Mouse (Mus musculus) WW6 (cell line): Measurements from ENCODE around the gene Smoc1.

Source experiments
- DNase-seq: peaks from one replicate; pipeline ENCODE4 v3.0.0-alpha.2; 2013; ENCODE audit warnings: low read depth, low spot score

The Smoc1 gene

DNA sequence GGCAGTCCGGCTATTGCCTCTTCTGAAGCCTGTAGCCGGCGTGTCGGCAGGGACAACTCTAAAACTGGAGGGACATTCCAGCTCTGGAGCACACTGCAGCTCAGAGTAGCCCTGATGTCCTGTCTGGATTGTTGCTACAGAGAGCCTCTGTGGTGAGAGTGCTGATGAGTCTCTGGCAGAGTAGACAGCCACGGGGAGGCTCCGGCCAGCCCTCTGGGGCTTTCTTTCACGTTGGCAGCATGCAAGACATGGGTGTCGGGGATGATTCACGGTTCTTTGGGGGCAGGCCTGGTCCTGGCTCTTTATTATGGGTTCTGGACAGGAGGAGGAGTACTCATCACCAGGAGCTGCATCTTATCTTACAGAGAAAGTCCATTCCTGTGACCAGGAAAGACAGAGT lies 140.5 kb downstream of the Smoc1 start:
- no peak for DNase-seq

DNA sequence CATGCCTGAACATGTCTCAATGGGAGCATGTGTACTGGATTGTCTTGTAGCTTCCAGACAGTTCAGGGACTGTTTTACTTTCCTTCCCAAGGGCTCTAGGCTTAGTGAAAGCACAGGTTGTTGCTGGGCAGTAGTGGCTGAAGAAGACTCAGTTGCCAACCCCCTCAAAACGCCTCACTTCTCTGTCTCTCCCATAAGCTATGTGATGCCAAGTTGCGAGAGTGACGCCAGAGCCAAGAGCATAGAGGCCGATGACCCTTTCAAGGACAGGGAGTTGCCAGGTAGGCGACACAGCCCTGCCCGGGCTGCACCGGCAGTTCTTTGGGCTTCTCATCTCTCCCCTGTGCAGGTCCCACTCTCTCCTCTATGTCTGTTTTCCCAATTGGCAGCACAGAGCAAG lies 141.4 kb downstream of the Smoc1 start:
- DNase-seq: no peak

DNA sequence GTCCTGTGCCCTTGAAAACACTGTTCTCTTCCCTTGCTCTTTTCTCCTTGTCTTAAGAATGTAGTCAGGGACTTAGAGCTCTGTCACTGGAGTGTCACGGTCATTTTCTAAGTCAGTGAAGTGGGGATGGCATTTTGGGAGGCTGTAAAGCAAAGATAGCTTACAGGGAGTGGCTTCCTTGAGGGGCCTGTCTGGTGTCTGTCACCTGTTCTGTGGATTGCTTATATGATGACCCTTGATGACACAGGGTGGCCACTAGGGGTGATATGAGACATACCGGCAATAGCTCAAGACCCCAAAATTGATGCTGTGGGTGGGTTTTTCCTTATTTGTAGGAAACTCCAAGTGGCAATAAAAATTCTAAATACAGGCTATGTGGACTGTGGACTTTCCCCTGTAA lies 141.9 kb downstream of the Smoc1 start:
- no peak for DNase-seq

DNA sequence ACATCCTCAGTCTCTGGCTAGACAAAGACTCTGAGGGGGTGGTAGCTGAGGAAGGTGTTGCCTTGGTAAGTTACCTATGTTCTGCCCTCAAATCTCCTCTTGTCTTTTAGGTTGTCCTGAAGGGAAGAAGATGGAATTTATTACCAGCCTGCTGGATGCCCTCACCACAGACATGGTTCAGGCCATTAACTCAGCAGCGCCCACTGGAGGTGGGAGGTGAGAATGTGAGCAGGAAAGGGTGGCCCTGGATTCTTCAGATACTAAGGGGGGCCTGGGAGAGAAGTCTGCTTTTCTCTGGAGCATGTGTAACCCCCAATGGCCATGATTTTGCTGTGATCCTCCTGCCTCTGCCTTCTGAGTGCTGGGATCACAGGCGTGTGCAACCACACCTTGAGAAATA lies 143.5 kb downstream of the Smoc1 start:
- DNase-seq: no peak

DNA sequence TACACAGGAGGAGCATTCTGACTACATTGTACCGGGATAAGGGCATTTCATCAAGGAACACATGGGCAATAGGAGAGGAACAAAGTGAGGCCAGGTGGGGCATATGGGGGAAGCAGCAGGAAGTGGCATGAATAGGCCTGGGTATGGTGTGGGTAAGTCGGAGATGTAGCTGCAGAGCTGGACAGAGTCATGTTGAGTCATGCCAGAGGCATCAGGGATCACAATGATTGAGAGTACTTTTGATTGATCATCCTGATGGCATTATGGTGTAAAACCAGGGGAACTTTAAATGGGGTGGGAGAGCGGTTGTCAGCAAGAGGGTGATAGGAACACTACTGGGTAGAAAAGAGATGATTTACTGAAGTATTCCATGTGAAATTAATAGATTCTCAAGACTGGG lies 146.4 kb downstream of the Smoc1 start:
- DNase-seq: no peak

DNA sequence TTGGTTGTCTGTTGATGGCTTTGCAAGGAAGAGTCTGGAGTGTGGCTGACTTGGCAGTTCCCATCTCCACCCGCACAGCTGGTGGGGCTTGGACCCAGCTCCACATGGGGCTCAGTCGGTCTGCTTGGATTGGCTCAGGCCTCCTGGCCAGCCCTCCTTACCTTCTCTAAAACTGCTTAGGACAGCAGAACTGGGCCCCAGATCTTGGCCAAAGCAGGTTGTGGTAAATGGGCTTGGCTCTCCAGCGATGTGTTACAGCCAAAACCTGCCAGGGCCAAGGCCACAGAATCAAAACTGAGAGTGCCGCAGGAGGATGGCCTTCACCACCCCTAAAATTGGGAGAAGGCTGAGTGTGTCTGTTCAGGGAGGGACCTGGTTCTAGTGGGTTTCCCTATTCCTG lies 147.3 kb downstream of the Smoc1 start:
- no peak for DNase-seq

DNA sequence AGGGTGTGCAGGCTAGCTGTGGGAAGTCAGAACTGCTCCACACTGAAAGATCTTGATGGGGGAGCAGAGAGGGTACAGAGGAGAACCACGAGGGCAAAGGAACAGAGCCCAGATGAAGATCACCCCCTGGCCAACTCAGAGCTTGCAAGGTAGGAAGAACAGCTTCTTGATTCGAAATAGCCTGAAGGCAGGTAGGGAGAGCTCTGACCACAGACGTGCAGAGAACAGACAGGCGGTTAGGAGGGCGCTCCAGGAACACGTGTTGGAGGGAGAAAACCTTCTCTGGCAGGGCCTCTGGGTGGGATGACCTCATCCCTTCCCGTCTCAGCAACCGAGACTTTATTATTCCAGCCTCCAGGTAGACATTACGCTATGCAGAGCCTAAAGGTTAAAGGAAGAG lies 148.6 kb downstream of the Smoc1 start:
- DNase-seq: no peak

DNA sequence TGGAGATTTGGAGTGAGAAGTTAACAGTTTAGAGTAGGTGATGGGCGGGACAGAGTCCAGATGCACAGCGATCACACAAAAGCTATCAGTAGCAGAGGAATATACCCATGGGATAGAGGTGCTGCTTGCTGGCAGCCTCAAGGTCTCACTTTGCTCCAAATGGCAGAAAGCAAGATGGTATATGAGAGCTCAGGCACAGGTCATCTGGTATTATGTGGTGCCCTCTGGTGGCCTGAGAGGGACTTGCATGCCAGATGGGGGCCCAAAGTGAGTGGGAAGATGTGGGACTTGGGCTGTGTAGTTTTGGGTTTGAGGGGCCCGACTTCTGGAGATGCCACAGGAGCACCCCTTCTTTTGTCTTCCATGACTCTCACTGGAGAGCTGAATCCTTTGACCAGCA lies 155.5 kb downstream of the Smoc1 start:
- DNase-seq: no peak

DNA sequence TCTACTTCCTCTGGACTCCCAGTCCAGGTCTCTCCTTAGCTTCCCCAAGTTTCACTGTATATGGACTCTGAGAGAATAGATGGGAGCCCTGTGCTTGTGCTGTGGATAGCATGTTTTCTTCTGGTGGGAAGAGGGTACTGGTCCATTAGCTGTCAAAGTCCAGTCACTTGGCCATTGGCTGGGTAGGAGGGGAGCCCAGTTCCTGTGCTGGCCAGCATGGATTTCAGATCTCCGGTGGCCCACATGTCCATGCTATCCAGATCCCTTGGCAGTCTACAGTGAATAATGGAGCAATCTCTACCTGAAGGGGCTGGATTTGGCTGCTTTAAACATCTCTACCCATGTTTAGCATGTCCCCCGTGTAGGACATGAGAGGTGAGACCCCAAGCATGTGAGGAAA lies 158.4 kb downstream of the Smoc1 start:
- no peak for DNase-seq

DNA sequence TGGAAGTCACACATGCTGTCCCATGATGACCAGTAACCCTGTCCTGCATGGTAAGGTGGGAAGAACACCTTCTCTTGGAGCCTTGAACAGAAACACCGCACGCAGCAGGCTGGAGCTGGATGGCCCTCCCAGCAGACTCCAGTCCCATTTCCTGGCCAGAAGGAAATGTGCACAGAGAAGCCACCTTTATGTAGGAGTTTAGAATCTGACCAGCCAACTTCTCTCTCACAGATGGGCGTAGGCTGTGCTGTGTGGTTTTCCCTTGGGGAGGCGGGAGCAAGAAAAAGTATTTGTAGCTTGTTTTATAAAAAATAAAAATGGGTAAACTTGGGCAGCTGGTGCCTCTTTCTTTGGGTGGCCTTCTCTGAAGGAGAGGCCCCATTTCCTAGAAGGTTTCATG lies 159.5 kb downstream of the Smoc1 start:
- no peak for DNase-seq

DNA sequence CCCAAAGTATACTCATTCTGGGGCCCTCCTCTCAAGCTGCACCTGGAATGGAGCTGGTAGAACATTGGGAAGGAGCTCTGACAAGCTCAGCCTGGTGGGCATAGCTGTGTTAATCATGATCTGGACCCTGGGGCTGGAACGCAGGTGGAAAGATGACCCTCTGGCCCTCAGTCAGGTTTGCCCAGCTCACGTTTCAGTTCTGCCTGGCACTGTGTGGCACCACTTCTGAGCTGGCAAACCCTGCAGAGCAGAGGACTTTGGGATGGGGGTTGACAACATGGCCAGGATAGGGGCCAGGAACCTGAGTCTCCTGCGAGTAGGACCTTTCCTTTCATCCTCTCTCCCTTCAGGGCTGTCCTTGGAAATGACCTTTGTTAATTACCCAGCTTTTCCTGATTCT lies 160.1 kb downstream of the Smoc1 start:
- no peak for DNase-seq

DNA sequence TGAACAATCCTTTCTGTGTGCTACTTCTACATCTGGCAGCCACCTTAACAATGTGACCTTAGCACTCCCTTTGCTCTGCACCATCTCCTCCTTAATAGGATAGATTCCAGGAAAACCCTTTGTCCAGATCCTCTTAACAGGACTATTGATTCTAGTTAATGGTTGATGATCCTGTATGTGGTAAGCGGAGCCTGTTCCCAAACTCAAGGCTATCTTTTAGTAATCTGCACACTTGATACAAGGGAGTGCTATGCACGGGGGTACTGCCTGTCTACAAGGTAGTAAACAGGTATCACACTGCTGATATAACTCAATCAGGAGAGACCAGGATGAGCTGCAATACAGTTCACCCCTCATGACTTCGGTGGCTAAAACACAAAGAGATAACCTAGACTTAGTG lies 161.8 kb downstream of the Smoc1 start:
- DNase-seq: no peak

DNA sequence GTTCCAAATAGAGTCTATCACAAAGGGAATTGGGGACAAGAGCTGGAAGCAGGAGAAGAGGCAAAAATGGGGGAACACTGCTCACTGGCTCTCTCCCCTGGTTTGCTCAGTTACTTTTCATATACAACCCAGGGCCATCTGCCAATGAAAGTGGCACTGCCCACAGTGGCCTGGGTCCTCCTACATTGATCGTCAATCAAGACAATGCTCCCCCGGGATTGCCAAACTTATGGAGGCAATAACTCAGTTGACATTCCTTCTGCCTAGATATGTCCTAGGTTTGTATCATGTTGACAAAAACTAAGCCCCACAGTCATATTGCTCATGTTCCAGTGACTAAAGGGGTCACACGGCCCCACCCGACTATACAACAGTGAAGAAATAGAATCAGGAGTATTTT lies 162.4 kb downstream of the Smoc1 start:
- no peak for DNase-seq

DNA sequence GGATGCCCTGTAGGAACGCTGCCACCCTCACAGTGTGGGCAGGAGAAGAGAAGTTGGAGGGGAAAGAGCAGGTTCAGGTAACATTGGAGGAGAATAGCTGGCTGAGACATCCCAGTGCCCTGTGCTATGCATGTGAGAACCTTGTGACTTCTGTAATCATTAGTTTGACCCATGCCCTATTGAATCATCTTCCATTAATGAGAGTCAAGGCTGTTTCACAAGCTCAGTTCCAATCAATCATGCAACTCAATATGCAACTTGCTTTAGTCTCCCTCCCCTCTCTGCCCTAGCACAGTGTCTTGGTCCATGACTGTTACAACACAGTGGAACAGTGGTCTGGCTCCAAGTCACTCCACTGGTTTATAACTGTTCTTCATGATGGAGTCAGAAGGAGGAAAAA lies 163.0 kb downstream of the Smoc1 start:
- DNase-seq: no peak

DNA sequence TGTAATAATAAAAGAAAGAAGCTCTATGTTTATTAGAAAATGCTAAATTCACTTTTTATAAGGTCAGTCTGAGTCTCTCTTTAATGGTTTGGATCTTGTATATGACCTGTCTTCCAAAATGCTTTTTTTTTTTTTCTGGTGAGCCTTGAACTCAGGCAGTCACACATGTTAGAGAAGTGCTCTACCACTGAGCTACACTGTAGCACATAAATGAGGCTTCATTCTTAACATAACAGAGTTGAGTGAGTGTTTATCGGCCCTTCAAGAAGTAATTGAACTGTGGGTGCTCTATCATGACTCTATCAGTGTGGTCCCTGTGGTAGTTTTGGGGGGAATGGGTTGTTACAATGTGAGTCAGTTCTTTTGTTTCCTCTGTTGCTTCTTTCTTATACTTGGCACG lies 167.4 kb downstream of the Smoc1 start:
- DNase-seq: no peak

DNA sequence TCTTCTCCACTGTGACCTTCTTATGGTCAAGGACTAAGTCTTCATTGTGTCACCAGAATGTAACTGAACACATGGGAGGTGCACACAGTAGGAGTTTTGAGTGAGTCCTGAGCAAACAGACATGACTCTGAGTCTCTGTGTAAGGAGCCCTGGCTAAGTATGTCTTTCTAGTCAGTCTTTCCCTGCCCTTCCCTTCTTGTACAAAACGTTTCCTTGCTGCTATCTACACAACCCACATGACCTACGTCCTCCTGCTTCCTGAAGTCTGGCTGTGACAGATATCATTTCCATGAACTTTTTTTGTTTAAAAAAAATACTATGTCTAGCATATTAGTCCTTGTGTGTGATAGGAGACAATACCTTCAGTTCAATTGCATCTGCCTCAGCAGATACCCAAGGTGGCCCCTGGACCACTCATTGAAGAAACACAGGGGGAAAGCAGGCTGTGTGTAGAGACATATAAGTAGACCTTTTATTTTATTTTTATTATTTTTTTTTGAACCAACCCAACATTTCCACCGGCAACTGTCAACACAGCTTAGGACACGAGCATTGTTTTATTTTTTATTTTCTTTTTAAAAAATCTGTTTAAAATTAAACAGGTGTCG lies 171.0 kb downstream of the Smoc1 start:
- no peak for DNase-seq

DNA sequence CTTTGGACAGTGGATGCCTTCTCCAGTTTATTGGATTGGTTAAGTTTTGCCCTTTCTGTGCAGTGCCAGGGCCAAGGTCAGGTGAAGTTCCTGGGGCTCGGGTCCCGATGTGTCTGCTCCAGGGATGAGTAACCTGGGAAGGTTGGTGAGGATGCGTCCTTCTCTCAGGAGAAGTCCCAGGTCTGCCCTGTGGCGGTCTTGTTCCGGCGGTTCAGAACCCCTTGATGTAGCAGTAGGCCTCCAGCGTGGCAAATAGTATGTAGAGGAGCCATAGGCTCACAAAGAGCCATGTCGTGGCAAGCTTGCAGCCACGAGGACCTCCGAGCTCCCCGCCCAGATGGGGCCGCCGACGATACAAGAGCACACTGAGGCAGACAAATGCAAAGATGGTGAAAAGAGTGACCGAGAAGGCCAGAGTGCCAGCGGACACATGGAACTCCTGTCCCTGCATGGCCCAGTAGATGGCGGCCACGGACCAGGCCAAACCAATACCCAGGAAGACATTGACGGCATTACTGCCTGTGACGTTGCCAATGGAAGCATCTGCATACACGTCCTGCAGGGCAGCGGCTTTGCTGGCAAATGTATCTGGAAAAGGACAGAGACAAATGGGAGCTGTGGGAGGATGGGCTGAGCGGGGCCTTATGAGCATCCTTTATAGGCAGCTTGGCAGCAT lies 172.8 kb downstream of the Smoc1 start:
- DNase-seq: peak; percentile 14

DNA sequence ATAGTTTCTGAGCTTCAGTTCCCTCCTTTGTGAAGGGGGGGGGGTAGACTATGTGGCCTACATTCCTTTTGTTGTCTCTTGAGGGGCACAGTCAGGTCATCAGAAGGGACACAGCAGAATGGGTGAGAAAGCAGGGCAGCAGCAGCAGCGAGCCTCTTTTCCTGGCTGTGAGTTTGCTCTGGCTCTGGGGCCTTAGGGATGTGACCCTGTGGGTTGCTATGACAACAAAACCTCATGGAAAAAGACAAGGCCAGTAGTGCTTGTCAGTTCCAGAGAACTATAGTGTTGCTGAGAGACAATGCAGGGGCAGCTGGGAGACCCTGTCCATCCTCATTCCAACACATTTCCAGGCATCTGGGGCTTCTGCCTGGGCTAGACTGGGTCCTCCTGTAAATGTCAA lies 176.6 kb downstream of the Smoc1 start:
- DNase-seq: no peak

DNA sequence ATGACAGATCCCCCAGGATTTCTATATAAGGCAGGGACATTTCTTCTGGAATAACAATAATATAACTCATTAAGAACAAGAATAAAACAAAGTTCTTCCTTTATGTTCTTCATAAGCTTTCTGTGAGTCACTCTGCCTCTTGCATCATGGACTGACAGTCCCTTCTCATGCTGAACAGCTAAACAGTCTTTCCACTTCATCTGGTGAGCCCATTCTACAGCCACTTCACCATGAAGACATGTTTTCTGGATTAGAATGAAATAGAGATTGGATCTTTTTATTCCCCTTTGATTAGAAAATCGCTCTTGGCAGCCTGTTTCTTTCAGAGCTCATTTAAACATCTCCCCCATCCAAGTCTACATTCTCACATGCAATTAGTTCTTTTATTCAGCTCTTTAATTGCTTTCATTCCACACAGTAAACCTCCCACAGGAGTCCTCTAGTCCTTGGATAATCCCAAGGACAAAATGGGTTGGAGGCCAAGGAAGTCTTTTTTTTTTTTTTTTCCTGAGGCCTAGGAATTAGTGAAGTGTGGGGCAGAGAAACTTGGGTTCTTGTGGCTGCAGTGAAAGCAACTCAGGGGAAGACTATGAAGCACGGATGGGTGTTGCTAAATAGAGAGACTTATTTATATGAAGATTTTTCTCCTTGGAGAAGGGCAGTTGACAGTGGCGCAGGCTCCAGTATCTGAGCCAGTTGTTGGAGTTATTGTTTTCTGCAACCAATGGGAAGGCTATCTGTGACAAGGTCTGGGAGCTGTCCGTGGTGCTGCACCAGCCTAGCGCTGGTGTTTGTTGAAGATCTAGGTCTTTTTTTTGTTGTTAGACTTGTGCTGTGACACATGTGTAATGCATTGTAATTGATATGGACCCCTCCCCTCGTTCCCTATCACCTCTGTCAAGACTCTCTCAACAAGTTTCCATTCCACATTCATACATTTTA lies 179.3 kb downstream of the Smoc1 start:
- peak; percentile 36 for DNase-seq

DNA sequence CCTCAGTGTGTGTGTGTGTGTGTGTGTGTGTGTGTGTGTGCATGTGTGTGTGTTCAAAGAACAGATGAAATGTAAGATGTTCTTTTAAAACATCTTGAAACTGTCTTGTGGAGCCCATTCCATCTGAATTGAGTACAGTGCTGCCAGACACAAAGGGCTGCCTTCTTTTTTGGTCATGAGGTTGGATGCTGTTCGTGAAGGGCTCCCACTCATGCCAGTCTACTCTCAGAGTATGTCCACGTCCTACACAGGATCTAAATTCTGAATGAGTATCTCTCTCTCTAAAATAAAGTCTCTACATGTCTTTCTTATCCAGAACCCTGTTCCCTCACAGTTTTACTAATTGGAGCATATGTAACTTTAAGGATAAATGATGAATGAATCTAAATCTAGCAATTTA lies 182.0 kb downstream of the Smoc1 start:
- no peak for DNase-seq

DNA sequence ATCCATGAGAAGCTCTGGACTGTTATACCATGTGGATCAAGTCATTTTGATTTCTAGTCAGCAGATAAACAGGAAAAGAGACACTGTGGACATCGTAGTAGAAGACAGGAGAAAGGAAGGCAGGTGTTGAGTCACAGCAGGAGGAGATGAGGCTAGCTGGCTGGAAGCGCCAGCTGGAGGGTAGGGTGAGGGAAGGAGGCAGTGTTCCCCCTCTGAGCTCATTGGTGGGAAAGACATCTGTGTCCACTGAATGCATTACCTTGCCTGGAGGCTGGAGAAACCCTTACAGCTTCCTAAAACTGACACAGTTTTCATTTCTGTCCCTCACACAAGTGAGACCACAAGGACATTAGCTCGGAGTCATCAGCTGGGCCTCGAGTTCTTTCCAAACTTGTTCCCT lies 192.7 kb downstream of the Smoc1 start:
- DNase-seq: no peak

DNA sequence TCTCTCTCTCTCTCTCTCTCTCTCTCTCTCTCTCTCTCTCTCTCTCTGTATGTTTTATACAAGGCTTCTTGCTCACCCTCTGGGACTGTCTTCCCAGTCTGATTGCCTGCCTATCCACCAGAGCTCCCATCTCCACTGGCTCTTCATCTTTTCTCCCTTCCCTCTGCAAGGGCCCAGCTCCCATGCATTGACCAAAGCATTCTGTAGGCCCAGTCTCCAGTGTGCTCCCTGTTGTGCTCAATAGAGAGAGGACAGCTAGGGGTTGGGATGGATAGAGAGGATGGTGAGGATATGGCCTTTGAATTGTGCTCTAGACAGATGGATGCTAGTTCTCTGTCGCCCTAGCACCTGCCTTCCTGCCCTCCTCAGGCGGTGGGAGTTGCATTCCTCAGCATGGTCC lies 196.7 kb downstream of the Smoc1 start:
- no peak for DNase-seq

DNA sequence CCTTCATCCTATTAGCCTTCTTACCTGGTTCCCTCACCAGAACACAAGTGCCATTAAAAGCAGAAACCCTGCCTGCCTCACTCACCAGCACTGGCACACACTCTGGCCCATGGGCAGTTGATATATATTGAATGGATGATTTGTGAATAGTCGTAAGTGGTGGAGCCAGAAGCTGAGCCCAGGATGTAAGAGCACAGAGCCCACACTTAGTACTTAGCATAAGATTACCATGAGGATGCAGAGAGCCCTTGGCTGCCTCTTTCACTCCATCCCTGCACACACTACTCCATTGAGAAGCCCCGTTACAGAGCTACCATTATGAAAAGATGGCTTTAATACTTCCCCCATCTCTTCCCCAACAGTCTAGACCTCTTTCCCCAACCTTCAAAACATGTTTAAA lies 198.2 kb downstream of the Smoc1 start:
- no peak for DNase-seq
